Mouse (Mus musculus) bone marrow macrophage, adult 2 months (primary cell): Measurements from ENCODE around the gene Fndc3a.

Experiments
- CTCF ChIP-seq: IDR thresholded peaks from 2 replicates; pipeline ENCODE4 v1.5.1; 2012; ENCODE audit warnings: low read depth, mild to moderate bottlenecking, low read length, moderate library complexity
- POLR2A ChIP-seq: IDR thresholded peaks from 2 replicates; pipeline ENCODE4 v1.6.1; 2012; ENCODE audit warnings: mild to moderate bottlenecking, low read depth, low read length, borderline replicate concordance

DNA sequence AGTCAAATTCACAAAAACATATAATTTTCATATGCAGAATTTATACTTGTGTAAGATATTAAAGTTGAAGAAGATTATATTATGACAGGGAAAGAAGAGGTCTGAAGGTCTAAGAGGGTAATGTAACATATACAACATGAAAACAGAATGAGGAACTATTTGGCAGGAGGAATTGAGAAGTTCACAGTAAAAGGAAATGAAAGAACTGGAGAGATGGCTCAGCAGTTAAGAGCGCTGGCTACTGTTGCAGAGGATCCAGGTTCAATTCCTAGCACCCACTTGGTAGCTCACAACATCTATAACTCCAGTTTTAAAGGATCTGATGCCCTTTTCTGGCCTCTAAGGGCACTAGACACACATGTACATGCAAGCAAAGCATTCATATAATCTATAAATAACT lies 65.2 kb downstream of the Fndc3a start:
- TF ChIP-seq POLR2A (no peak), CTCF (no peak)
